ENCODE assay signal across 28 mouse cellular contexts in the genomic region with DNA sequence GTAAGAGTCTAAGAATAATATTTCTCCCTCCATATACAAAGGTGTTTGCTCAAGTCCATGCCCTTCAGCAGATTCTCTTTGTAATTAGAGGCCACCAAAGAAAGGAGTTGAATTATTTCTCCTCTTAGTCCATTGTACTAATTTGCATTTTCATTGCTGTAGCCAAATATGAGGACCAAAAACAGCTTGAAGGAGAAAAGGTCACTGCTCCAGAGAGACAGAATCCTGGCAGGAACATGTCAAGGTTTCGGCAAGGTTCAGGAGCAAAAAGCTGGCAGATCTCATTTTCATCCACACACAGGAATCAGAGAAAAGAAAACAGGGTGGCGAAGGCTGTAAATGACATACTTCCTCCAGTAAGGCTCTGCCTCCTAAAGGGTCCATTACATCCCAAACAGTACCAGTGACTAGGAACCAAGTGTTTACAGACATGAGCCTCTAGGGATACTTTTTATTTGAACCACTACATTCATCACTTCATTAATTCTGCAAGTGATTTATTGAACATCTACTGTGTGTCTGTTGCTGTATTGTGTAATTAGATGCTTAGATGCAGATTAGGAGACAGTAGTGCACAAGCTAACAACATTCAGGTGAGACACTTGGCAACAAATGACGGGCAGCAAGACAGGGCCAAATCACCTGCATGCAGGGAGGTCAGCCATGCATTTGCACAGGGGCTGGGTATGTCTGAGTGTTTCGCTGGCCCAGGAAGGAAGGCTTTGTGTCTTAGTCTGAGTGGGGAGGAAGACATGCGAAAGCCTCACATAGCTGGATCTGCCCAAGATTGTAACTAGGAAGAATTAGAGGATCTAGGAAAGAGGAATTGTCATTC.
A peak's percentile ranks its signal among the peaks of the same experiment; 100 is the strongest.
DNase-seq lines count a peak whose midpoint lies in the region; ATAC-seq and TF ChIP-seq lines count a peak whose summit lies in the region.
"Had no signal": no experiment of that assay in that cellular context is flagged by ENCODE, and none has a peak within 500 bp of the region (broad histone marks: within the 10 kb centered on the region; RNA-seq: fewer than 3 reads in every experiment).

No protein-coding gene starts in this region.

- no peak for DNase-seq in cerebellum, adult 2 months
- DNase-seq in cerebellum, adult 11 months = no peak
- peak; percentile 7 for DNase-seq in kidney, postnatal 0 days (ENCODE audit: low spot score)
- no peak for DNase-seq in kidney, postnatal 10 days
- no peak for DNase-seq in midbrain, embryonic 14.5 days
- DNase-seq in midbrain, postnatal 0 days (ENCODE audit: low spot score) = no peak
- peak; percentile 76 for DNase-seq in brain, adult 2 months (ENCODE audit: low read depth, low spot score)
- no peak for DNase-seq in gastrocnemius, adult 2 months
- DNase-seq: adrenal gland, adult 8-10 months; adrenal gland, postnatal 25 days; cerebellum, adult 8-10 months; cerebellum, postnatal 36 days; embryo, embryonic 11 days; gastrocnemius, postnatal 10 days; heart, adult 18-20 months; heart, postnatal 10 days; heart, postnatal 36 days had no signal

- no peak for TF ChIP-seq CTCF in cerebellum, adult 2 months (IDR thresholded peaks at IDR 0.05; ENCODE audit: borderline replicate concordance, insufficient read depth, low read depth, low read length)
- no peak for TF ChIP-seq CTCF in kidney, postnatal 0 days (IDR thresholded peaks at IDR 0.05; ENCODE audit: low read depth)
- TF ChIP-seq CTCF in midbrain, postnatal 0 days (IDR thresholded peaks at IDR 0.05) = no peak
- TF ChIP-seq CTCF in gastrocnemius, adult 2 months (IDR thresholded peaks at IDR 0.05) = no peak

- no peak for ATAC-seq in kidney, postnatal 0 days (replicated peaks; ENCODE audit: low FRiP score, low read depth)
- no peak for ATAC-seq in midbrain, embryonic 14.5 days (ENCODE audit: low FRiP score, low TSS enrichment)
- ATAC-seq in midbrain, postnatal 0 days (ENCODE audit: low FRiP score) = no peak
- ATAC-seq: activated CD4-positive, CD25-positive, alpha-beta regulatory T cell, adult 4 months; forebrain, embryonic 15.5 days; hindbrain, embryonic 16.5 days; inflammation-experienced regulatory T-cells, adult 6 months had no signal

- peaks cover 26% of the 10 kb centered on the region; the same call in 1 of the 2 replicates for H3K4me1 ChIP-seq in cerebellum, adult 2 months (ENCODE audit: control insufficient read depth, insufficient read depth, low read length)
- no peaks in the 10 kb centered on the region for H3K4me1 ChIP-seq in kidney, postnatal 0 days (replicated peaks; ENCODE audit: insufficient read depth, low read length)
- H3K4me1 ChIP-seq in midbrain, embryonic 14.5 days (ENCODE audit: control insufficient read depth, insufficient read depth, low read length) = peaks cover 11% of the 10 kb centered on the region
- H3K4me1 ChIP-seq in midbrain, postnatal 0 days (ENCODE audit: insufficient read depth, low read length) = no peaks in the 10 kb centered on the region
- H3K4me1 ChIP-seq: embryonic facial prominence, embryonic 13.5 days; forebrain, embryonic 15.5 days; heart, embryonic 12.5 days; heart, embryonic 15.5 days; hindbrain, embryonic 10.5 days had no signal

- H3K27ac ChIP-seq in cerebellum, adult 2 months (ENCODE audit: insufficient read depth, low read length) = peak overlapping the region; percentile 94
- H3K27ac ChIP-seq in kidney, postnatal 0 days = no peak overlapping the region
- 0 out of 2 replicates have a peak overlapping the region, but pooled peaks have one; percentile 14 for H3K27ac ChIP-seq in midbrain, embryonic 14.5 days (replicated peaks; ENCODE audit: low read depth, low read length)
- H3K27ac ChIP-seq in midbrain, postnatal 0 days (ENCODE audit: low read depth, low read length) = no peak overlapping the region
- H3K27ac ChIP-seq in gastrocnemius, adult 2 months = no peak overlapping the region
- H3K27ac ChIP-seq: embryonic facial prominence, embryonic 10.5 days; embryonic facial prominence, embryonic 13.5 days; forebrain, embryonic 12.5 days; forebrain, embryonic 15.5 days; heart, embryonic 15.5 days; hindbrain, embryonic 10.5 days had no signal

- intact Hi-C loops in gastrocnemius, adult 2 months (cut with DNase I) = no loop called here

- H3K36me3 ChIP-seq in kidney, postnatal 0 days (ENCODE audit: insufficient read depth, low read length) = no peaks in the 10 kb centered on the region
- H3K36me3 ChIP-seq in midbrain, embryonic 14.5 days (ENCODE audit: control insufficient read depth, insufficient read depth, low read length) = no peaks in the 10 kb centered on the region
- no peaks in the 10 kb centered on the region for H3K36me3 ChIP-seq in midbrain, postnatal 0 days (ENCODE audit: insufficient read depth, low read length)
- H3K36me3 ChIP-seq: embryonic facial prominence, embryonic 10.5 days; embryonic facial prominence, embryonic 13.5 days; forebrain, embryonic 12.5 days; forebrain, embryonic 15.5 days; heart, embryonic 12.5 days; heart, embryonic 15.5 days; hindbrain, embryonic 10.5 days had no signal

- H3K9me3 ChIP-seq in kidney, postnatal 0 days (replicated peaks; ENCODE audit: low read length) = no peaks in the 10 kb centered on the region
- no peaks in the 10 kb centered on the region for H3K9me3 ChIP-seq in midbrain, embryonic 14.5 days (ENCODE audit: control insufficient read depth, low read length)
- no peaks in the 10 kb centered on the region for H3K9me3 ChIP-seq in midbrain, postnatal 0 days (ENCODE audit: low read length)
- H3K9me3 ChIP-seq: embryonic facial prominence, embryonic 10.5 days; embryonic facial prominence, embryonic 13.5 days; forebrain, embryonic 12.5 days; forebrain, embryonic 15.5 days; heart, embryonic 12.5 days; heart, embryonic 15.5 days; hindbrain, embryonic 10.5 days had no signal

- H3K9ac ChIP-seq in kidney, postnatal 0 days (ENCODE audit: low read depth, low read length) = no peak overlapping the region
- no peak overlapping the region for H3K9ac ChIP-seq in midbrain, embryonic 14.5 days (replicated peaks; ENCODE audit: low read length)
- no peak overlapping the region for H3K9ac ChIP-seq in midbrain, postnatal 0 days (replicated peaks; ENCODE audit: low read length, poor library complexity, severe bottlenecking)
- H3K9ac ChIP-seq: embryonic facial prominence, embryonic 13.5 days; forebrain, embryonic 12.5 days; forebrain, embryonic 15.5 days; heart, embryonic 12.5 days; heart, embryonic 15.5 days had no signal

- no peaks in the 10 kb centered on the region for H3K27me3 ChIP-seq in cerebellum, adult 2 months (ENCODE audit: control insufficient read depth, insufficient read depth, low read length)
- no peaks in the 10 kb centered on the region for H3K27me3 ChIP-seq in kidney, postnatal 0 days (ENCODE audit: insufficient read depth, low read length)
- no peaks in the 10 kb centered on the region for H3K27me3 ChIP-seq in midbrain, embryonic 14.5 days (ENCODE audit: control insufficient read depth, insufficient read depth, low read length)
- H3K27me3 ChIP-seq in midbrain, postnatal 0 days (ENCODE audit: insufficient read depth, low read length) = no peaks in the 10 kb centered on the region
- H3K27me3 ChIP-seq: embryonic facial prominence, embryonic 13.5 days; forebrain, embryonic 12.5 days; forebrain, embryonic 15.5 days; heart, embryonic 12.5 days; heart, embryonic 15.5 days had no signal

- TF ChIP-seq POLR2A in cerebellum, adult 2 months (IDR thresholded peaks at IDR 0.05; ENCODE audit: borderline replicate concordance, insufficient read depth, low read length) = no peak

- no peak overlapping the region for H3K4me3 ChIP-seq in cerebellum, adult 2 months (replicated peaks; ENCODE audit: insufficient read depth, low read depth, low read length)
- H3K4me3 ChIP-seq in kidney, postnatal 0 days (replicated peaks; ENCODE audit: low read depth, low read length) = no peak overlapping the region
- H3K4me3 ChIP-seq in midbrain, embryonic 14.5 days (replicated peaks; ENCODE audit: low read depth, low read length) = no peak overlapping the region
- no peak overlapping the region for H3K4me3 ChIP-seq in midbrain, postnatal 0 days (ENCODE audit: low read depth, low read length)
- H3K4me3 ChIP-seq in gastrocnemius, adult 2 months = no peak overlapping the region
- H3K4me3 ChIP-seq: embryonic facial prominence, embryonic 10.5 days; embryonic facial prominence, embryonic 13.5 days; erythroblast, embryonic 14.5 days; forebrain, embryonic 12.5 days; forebrain, embryonic 15.5 days; heart, embryonic 12.5 days; heart, embryonic 15.5 days; hindbrain, embryonic 10.5 days had no signal

- WGBS in cerebellum, adult 2 months = 43% methylated on average over 5 of the region's 5 CpGs
- 64% methylated on average over 5 of the region's 5 CpGs for WGBS in kidney, postnatal 0 days
- 88% methylated on average over 5 of the region's 5 CpGs for WGBS in midbrain, embryonic 14.5 days
- WGBS in midbrain, postnatal 0 days = 82% methylated on average over 5 of the region's 5 CpGs

- no peak overlapping the region for H3K4me2 ChIP-seq in kidney, postnatal 0 days (ENCODE audit: low read length)
- no peak overlapping the region for H3K4me2 ChIP-seq in midbrain, embryonic 14.5 days (ENCODE audit: low read length)
- no peak overlapping the region for H3K4me2 ChIP-seq in midbrain, postnatal 0 days (ENCODE audit: low read depth, low read length, poor library complexity, severe bottlenecking)
- H3K4me2 ChIP-seq: embryonic facial prominence, embryonic 13.5 days; forebrain, embryonic 12.5 days; forebrain, embryonic 15.5 days; heart, embryonic 12.5 days; heart, embryonic 15.5 days had no signal

Comparison
In these comparisons a context has a peak if more than half of its experiments do, and no peak if none do; other contexts are left out.
1. DNase-seq: peak in kidney, postnatal 0 days (single experiment) and brain, adult 2 months (single experiment); none in cerebellum, adult 2 months (0 of 2), cerebellum, adult 11 months (single experiment), kidney, postnatal 10 days (single experiment), midbrain, embryonic 14.5 days (single experiment), midbrain, postnatal 0 days (single experiment) and gastrocnemius, adult 2 months (single experiment).
2. H3K27ac ChIP-seq: peak in cerebellum, adult 2 months (single experiment) and midbrain, embryonic 14.5 days (single experiment); none in kidney, postnatal 0 days (single experiment), midbrain, postnatal 0 days (single experiment) and gastrocnemius, adult 2 months (single experiment).